Mouse (Mus musculus) lung, embryonic 16.5 days (tissue): ENCODE results near the gene Ttll10. TPM values are rescaled to one million over a fixed set of nuclear protein-coding genes. Genes with fewer than 3 reads are reported as not detected.

Source experiments
- ATAC-seq: fragments of 200-750 bp; cut with Nextera tagmentation; 2 replicates; pipeline ENCODE4 v1.8.0; 2017; ENCODE audit warnings: low read depth, mild to moderate bottlenecking, moderate library complexity
- H3K27ac ChIP-seq: fragments of 300-500 bp; sonication (generic); 2 replicates; pipeline ENCODE4 v1.5.1; 2014; ENCODE audit warnings: mild to moderate bottlenecking, control low read depth, low read length
- H3K27me3 ChIP-seq: fragments of 300-500 bp; sonication (generic); 2 replicates; pipeline ENCODE4 v1.6.1; 2014; ENCODE audit warnings: low read depth, low read length, mixed read lengths; ENCODE audit not compliant: control insufficient read depth, insufficient read depth
- H3K36me3 ChIP-seq: fragments of 300-500 bp; sonication (generic); 2 replicates; pipeline ENCODE4 v1.6.1; 2014; ENCODE audit warnings: low read length; ENCODE audit not compliant: control insufficient read depth, insufficient read depth
- H3K4me1 ChIP-seq: fragments of 300-500 bp; sonication (generic); replicated peaks from 2 replicates; pipeline ENCODE4 v1.6.1; 2014; ENCODE audit warnings: low read length, mixed read lengths; ENCODE audit not compliant: control insufficient read depth, insufficient read depth
- H3K4me2 ChIP-seq: fragments of 300-500 bp; sonication (generic); 2 replicates; pipeline ENCODE4 v1.6.1; 2014; ENCODE audit warnings: low read depth, low read length, control low read depth
- H3K4me3 ChIP-seq: fragments of 300-500 bp; sonication (generic); 2 replicates; pipeline ENCODE4 v1.5.1; 2014; ENCODE audit warnings: mild to moderate bottlenecking, low read length, control low read depth
- H3K9ac ChIP-seq: fragments of 300-500 bp; sonication (generic); 2 replicates; pipeline ENCODE4 v1.6.1; 2014; ENCODE audit warnings: low read length, control low read depth
- H3K9me3 ChIP-seq: fragments of 300-500 bp; sonication (generic); 2 replicates; pipeline ENCODE4 v1.6.1; 2016; ENCODE audit warnings: low read length; ENCODE audit not compliant: control insufficient read depth
- WGBS: fragments of 180-500 bp; shearing (Covaris S2); extraction: QIAGEN DNeasy Blood & Tissue Kit; methylation state at CpG from one replicate; pipeline ENCODE4 v1.1.7; 2014; 5-methylcytosine and 5-hydroxymethylcytosine counted together
- microRNA counts: library from miRNA; unstranded; fragments of <30 nt; microRNA quantifications from one replicate; lab custom pipeline; 2016
- microRNA-seq: library from miRNA; unstranded; fragments of <30 nt; microRNA quantifications from one replicate; pipeline ENCODE4, GENCODE M21; 2016
- polyA plus RNA-seq: library from polyadenylated mRNA; unstranded; fragments of >200 nt; fragmentation: Nextera tagmentation; extraction: Ambion mirVana; gene quantifications from 2 replicates; pipeline ENCODE4 v1.2.1, GENCODE M21; 2015

Gene Ttll10
- polyA plus RNA-seq, 1 experiment from 2014 or later, result 2.8 TPM

GRCm38 (mm10) chr4:155992241-155992905 is 66.8 kb downstream of the Ttll10 start, which contains the start of the genes B3galt6 and Sdf4:
TSS of gene B3galt6 (minus strand) at chr4:155992649.
TSS of gene Sdf4 (plus strand) at chr4:155992872.
- Histone ChIP-seq H3K27ac (peak within 1 kb of the TSS; percentile 95), H3K4me1 (peaks cover 20% of the 10 kb centered on the region), H3K4me3 (peak within 1 kb of the TSS; percentile 86), H3K9ac (peak within 1 kb of the TSS; percentile 86), H3K4me2 (peak within 1 kb of the TSS; percentile 99), H3K36me3 (peaks cover 11% of the 10 kb centered on the region), H3K9me3 (no peaks in the 10 kb centered on the region), H3K27me3 (no peaks in the 10 kb centered on the region)
- under 1% methylated on average over 88 of the region's 99 CpGs for WGBS
- ATAC-seq, result peak; percentile 89

- Histone ChIP-seq H3K27ac (peak overlapping the region; percentile 95), H3K9ac (peak overlapping the region; percentile 84), H3K4me2 (peak overlapping the region; percentile 99), H3K4me3 (peak overlapping the region; percentile 66), H3K4me1 (peaks cover 20% of the 10 kb centered on the region), H3K9me3 (no peaks in the 10 kb centered on the region), H3K27me3 (no peaks in the 10 kb centered on the region), H3K36me3 (peaks cover 7% of the 10 kb centered on the region)
- ATAC-seq, result peak; percentile 1; the same call in 1 of the 2 replicates
- 24% methylated on average over 37 of the region's 37 CpGs for WGBS
Observed at GRCm38 (mm10) chr4:155991908-155992230, 67.3 kb downstream of the Ttll10 start.

GRCm38 (mm10) chr4:155991211-155991907 is 67.9 kb downstream of the Ttll10 start:
- no peak for ATAC-seq

More at GRCm38 (mm10) chr4:155991211-155991907, 67.9 kb downstream of the Ttll10 start:
- Histone ChIP-seq H3K9me3 (no peaks in the 10 kb centered on the region), H3K9ac (peak overlapping the region; percentile 84), H3K4me1 (peaks cover 20% of the 10 kb centered on the region), H3K36me3 (peaks cover 2% of the 10 kb centered on the region; the same call in 1 of the 2 replicates), H3K4me3 (peak overlapping the region; percentile 66), H3K27me3 (no peaks in the 10 kb centered on the region), H3K27ac (peak overlapping the region; percentile 95; the same call in 1 of the 2 replicates), H3K4me2 (peak overlapping the region; percentile 99)
- WGBS, result 82% methylated on average over 22 of the region's 22 CpGs

MicroRNA genes within 50 kb of the gene (microRNA counts, 519-probe panel; counts per million panel counts)
- microRNA mmu-miR-200a (lab: Ali Mortazavi, UCI) (3,815 counts per million, percentile 78 among the panel's probes with 10 or more counts), microRNA mmu-miR-200b (lab: Ali Mortazavi, UCI) (4,441 counts per million, percentile 91 among the panel's probes with 10 or more counts), microRNA mmu-miR-429 (lab: Ali Mortazavi, UCI) (4,795 counts per million, percentile 93 among the panel's probes with 10 or more counts)

Small RNAs within 50 kb of the gene (microRNA-seq; reads per million reads assigned to microRNA genes)
- gene Mir200a (1,355 reads per million, percentile 77 among the genes with 10 or more reads in this experiment), gene Mir200b (6,983 reads per million, percentile 93 among the genes with 10 or more reads in this experiment), gene Mir429 (18,186 reads per million, percentile 97 among the genes with 10 or more reads in this experiment)

Other genes with a start within 250 kb of the Ttll10 start
- gene Ccnl2, start 246.9 kb downstream of the Ttll10 start, polyA plus RNA-seq, result 179 and 185 TPM in 2 replicates
- 141 and 146 TPM in 2 replicates for gene Aurkaip1, start 228.1 kb downstream of the Ttll10 start, polyA plus RNA-seq
- gene Mxra8, start 219.7 kb downstream of the Ttll10 start, polyA plus RNA-seq, result 246 and 255 TPM in 2 replicates
- gene Dvl1, start 212.0 kb downstream of the Ttll10 start, polyA plus RNA-seq, result 4.5 and 6.0 TPM in 2 replicates
- gene Tas1r3, start 196.1 kb downstream of the Ttll10 start, polyA plus RNA-seq, result 0.24 and 0.30 TPM in 2 replicates
- gene Cptp, start 190.0 kb downstream of the Ttll10 start, polyA plus RNA-seq, result 15.6 and 16.4 TPM in 2 replicates
- 74.2 and 75.8 TPM in 2 replicates for gene Ints11, start 189.9 kb downstream of the Ttll10 start, polyA plus RNA-seq
- 39.7 and 43.2 TPM in 2 replicates for gene Pusl1, start 167.6 kb downstream of the Ttll10 start, polyA plus RNA-seq
- gene Acap3, start 167.6 kb downstream of the Ttll10 start, polyA plus RNA-seq, result 17.5 and 20.0 TPM in 2 replicates
- gene Ube2j2, start 115.6 kb downstream of the Ttll10 start, polyA plus RNA-seq, result 77.2 and 86.4 TPM in 2 replicates
- 37.2 and 39.3 TPM in 2 replicates for gene C1qtnf12, start 97.1 kb downstream of the Ttll10 start, polyA plus RNA-seq
- 12.2 and 12.8 TPM in 2 replicates for gene B3galt6, start 66.8 kb downstream of the Ttll10 start, polyA plus RNA-seq
- 156 and 162 TPM in 2 replicates for gene Sdf4, start 66.5 kb downstream of the Ttll10 start, polyA plus RNA-seq
- gene Tnfrsf4, start 45.6 kb downstream of the Ttll10 start, polyA plus RNA-seq, result 1.1 and 2.4 TPM in 2 replicates
- 1.5 and 2.3 TPM in 2 replicates for gene Tnfrsf18, start 33.2 kb downstream of the Ttll10 start, polyA plus RNA-seq
- 37.9 and 42.0 TPM in 2 replicates for gene 9430015G10Rik, start 50.6 kb upstream of the Ttll10 start, polyA plus RNA-seq
- gene Rnf223, start 71.1 kb upstream of the Ttll10 start, polyA plus RNA-seq, result 0.24 and 0.33 TPM in 2 replicates
- 85.6 and 86.5 TPM in 2 replicates for gene Agrn, start 138.1 kb upstream of the Ttll10 start, polyA plus RNA-seq
- gene Isg15, start 141.4 kb upstream of the Ttll10 start, polyA plus RNA-seq, result 1.7 and 3.1 TPM in 2 replicates
- 2.9 and 3.4 TPM in 2 replicates for gene AW011738, start 143.9 kb upstream of the Ttll10 start, polyA plus RNA-seq
- 0.45 and 0.91 TPM in 2 replicates for gene Perm1, start 156.5 kb upstream of the Ttll10 start, polyA plus RNA-seq
- gene Plekhn1, start 175.4 kb upstream of the Ttll10 start, polyA plus RNA-seq, result 18.5 and 22.8 TPM in 2 replicates
- 51.3 and 51.6 TPM in 2 replicates for gene Noc2l, start 176.6 kb upstream of the Ttll10 start, polyA plus RNA-seq
- gene Samd11, start 196.2 kb upstream of the Ttll10 start, polyA plus RNA-seq, result 0.29 and 0.72 TPM in 2 replicates